In the genomic region with DNA sequence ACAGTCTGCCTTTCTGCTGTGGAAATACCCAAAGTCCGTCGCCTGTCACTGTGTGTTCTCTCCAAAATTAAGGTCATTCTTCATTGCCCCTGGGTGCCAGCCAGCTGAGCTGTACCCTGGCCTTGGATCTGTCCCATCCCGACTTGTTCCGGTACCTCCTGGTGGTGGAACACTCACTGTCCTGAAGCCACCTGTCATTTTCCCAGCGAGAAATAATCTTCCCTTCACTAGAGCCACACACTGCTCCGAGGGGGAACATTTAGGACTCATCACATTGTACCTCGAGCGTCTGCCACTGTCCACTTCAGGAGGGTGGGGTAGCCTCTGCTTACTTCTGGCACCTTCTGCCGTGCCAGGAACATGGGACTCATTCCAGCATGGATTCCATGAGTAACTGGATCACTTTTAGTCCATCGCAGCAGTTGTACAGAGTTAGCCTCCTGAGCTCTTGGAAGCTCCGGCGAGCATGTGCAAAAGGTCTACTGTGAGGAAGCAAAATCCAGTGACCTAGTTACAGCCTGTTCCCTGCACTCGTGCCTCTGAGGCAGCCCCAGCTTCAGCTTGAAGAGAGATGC, we compare ENCODE assay signal across 8 mouse cellular contexts.
DNase-seq lines count a peak whose midpoint lies in the region; TF ChIP-seq lines count a peak whose summit lies in the region.
"Had no signal": no experiment of that assay in that cellular context is flagged by ENCODE, and none has a peak within 500 bp of the region (broad histone marks: within the 10 kb centered on the region; RNA-seq: fewer than 3 reads in every experiment).

No protein-coding gene starts in this region.

- intact Hi-C loops in left cerebral cortex, adult 2 months (cut with DNase I): no loop called here
- intact Hi-C loops in left cerebral cortex, postnatal 36 days (cut with DNase I): loop anchor here (10.0 kb wide), 1 partner anchor 571 kb away; no protein-coding TSS in a partner anchor

- no peak for TF ChIP-seq CTCF in left cerebral cortex, adult 2 months (IDR thresholded peaks at IDR 0.05)

- H3K4me3 ChIP-seq in left cerebral cortex, adult 2 months: no peak overlapping the region
- H3K4me3 ChIP-seq: neural tube, embryonic 12.5 days had no signal

- no peak for DNase-seq in left cerebral cortex, adult 2 months (ENCODE audit: extremely low spot score in 1 of 2, low spot score in 2 of 2)
- DNase-seq in left cerebral cortex, postnatal 36 days (ENCODE audit: low spot score in 2 of 2): no peak
- DNase-seq in brain, adult 2 months (ENCODE audit: low read depth, low spot score): peak; percentile 98
- DNase-seq in cerebellum, postnatal 36 days: peak; percentile 92 to 97
- DNase-seq in kidney, postnatal 14 days: peak; percentile 54
- no peak for DNase-seq in embryo, embryonic 11 days
- no peak for DNase-seq in natural killer cell, adult 2 months (ENCODE audit: low spot score in 2 of 2)

- H3K27ac ChIP-seq in left cerebral cortex, adult 2 months: peak overlapping the region; percentile 65
- H3K27ac ChIP-seq: neural tube, embryonic 12.5 days had no signal

Comparison
In these comparisons a context has a peak if more than half of its experiments do, and no peak if none do; other contexts are left out.
1. DNase-seq: peak in brain, adult 2 months (single experiment), cerebellum, postnatal 36 days (2 of 2) and kidney, postnatal 14 days (single experiment); none in left cerebral cortex, adult 2 months (0 of 2), left cerebral cortex, postnatal 36 days (0 of 2), embryo, embryonic 11 days (single experiment) and natural killer cell, adult 2 months (0 of 2).